Mouse (Mus musculus): Measurements from ENCODE around the gene Padi4.

Padi4 gene

GRCm38 (mm10) chr4:140774025-140774800, at the start of gene Padi4:
Padi4 (minus strand) TSS chr4:140774236.
- no peak for DNase-seq (ENCODE audit: low read depth, low spot score)

DNA sequence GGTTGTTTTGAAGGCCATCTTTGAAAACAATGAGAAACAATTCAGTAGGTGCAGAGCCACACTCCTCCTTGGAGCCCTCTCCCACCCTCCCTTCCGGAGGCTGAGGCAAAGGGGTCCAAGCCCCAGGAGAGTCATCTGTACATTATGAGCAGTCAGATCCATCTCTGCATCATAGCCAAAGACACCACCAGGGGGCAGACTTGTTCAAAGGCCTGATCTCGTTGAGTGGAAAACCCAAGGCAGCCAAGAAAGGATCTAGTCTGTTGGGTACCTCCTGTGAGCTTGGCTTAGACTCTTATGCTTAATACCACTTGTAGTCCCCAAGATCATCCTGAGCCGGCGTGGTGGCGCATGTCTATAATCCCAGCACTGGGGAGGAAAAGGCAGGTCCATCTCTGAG, 48.0 kb upstream of the Padi4 start:
- DNase-seq (ENCODE audit: low read depth, low spot score): peak; percentile 40

DNA sequence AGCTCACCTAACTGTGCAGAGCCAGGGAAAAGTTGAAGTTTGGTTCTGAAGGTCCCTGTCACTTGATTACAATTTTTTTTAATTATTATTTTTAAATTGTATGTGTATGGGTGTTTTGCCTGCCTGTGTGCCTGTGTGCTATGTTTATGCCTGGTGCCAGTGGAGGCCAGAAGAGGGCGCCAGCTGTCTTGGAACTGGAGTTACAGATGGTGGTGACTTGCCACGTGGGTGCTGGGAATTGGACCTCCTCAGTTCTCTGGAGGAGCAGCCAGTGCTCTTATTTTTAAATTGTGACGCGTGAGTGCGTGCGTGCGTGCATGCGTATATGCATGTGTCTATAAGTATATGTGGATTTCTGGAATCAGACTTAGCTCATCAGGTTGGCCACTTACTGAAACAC, 43.4 kb upstream of the Padi4 start:
- DNase-seq (ENCODE audit: low read depth, low spot score): no peak

DNA sequence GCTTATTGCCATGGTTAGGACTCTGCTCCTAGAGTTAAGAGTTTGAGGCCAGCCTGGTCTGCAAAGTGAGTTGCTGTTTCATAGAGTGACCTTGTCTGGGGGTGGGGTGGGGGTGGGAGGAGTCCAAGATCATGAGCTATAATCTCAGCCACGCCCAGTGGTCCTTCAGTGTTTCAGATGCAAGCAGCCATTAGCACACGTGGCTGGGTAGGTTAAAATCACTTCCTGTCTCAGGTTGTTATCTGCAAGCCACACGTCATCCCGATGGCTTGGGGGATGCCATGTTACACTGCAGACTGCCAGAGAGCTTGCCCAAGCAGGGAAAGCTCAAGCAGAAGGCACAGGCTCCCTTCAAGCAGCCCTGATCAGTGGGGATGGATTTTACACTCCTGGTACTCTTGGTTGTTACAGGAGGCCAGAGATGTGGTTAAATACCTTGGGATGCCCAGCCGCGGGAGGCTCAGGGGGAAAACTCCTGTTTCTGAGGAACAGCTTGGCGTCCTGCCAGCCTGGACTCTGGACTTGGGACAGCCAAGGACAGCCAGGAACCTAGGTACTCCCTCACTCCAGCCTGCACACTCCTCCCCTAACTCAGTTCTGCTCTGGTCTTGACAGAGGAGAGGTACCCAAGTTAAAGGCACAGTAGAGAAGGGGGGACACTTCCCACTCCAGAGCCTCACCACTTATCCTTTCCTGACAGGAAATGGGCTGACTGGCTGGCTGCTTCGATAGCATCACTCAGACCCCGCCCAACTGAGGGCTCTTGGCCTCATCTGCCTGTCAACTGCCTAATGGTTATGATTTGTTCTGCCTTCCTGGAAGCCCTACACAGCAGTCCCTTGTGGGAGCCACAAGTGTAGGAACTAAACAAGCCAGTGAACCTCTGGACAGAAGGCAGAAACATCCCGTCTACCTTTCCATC, 42.2 kb upstream of the Padi4 start:
- no peak for DNase-seq (ENCODE audit: low read depth, low spot score)

GRCm38 (mm10) chr4:140815496-140815895, 41.5 kb upstream of the Padi4 start:
- DNase-seq (ENCODE audit: low read depth, low spot score): no peak

DNA sequence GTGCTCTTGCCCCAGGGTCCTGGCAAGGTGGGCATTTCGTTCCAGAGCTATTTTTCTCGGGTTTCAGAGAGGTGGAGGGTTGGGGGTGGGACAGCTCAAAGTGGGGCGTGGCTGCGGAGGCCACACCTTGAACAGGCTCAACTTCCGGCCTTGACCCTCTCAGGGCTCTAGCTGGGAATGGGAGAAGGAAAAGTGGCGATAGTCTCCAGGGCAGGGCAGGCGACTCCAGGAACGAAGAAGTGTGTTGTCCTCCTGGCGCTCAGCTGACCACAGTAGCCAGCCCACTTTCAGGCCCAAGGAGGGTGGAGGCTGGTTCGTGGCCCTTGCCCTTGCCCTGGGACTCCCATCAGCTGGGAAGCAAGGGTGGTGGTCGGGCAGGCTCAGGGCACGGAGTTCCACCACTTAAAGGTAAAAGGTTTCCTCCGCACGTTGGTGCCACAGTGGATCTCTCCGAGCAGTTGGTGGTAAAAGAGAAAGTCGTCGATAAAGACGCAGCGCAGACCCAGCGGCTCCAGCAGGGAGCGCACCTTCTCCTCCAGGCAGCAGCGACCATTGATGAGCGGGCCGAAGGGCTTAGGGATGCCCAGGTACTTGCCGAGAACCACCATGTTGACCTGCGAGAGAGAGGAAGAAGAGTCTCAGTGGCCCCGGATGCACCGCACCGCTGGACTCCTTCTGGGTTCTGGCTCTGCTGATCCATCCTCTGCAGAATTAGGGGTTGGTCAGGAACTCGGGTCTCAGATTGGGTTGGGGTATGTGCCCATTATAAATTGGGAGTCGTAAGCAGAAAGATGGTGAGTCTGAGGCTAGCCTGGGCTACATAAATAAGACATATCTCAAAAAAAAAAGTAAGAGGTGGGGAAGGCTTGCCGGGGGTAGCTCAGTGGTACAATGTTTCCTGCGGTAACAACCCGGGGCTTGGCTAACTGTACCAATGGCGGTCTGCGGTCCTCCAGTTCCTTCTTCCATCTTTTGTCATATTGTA, 40.5 kb upstream of the Padi4 start:
- no peak for DNase-seq (ENCODE audit: low read depth, low spot score)

DNA sequence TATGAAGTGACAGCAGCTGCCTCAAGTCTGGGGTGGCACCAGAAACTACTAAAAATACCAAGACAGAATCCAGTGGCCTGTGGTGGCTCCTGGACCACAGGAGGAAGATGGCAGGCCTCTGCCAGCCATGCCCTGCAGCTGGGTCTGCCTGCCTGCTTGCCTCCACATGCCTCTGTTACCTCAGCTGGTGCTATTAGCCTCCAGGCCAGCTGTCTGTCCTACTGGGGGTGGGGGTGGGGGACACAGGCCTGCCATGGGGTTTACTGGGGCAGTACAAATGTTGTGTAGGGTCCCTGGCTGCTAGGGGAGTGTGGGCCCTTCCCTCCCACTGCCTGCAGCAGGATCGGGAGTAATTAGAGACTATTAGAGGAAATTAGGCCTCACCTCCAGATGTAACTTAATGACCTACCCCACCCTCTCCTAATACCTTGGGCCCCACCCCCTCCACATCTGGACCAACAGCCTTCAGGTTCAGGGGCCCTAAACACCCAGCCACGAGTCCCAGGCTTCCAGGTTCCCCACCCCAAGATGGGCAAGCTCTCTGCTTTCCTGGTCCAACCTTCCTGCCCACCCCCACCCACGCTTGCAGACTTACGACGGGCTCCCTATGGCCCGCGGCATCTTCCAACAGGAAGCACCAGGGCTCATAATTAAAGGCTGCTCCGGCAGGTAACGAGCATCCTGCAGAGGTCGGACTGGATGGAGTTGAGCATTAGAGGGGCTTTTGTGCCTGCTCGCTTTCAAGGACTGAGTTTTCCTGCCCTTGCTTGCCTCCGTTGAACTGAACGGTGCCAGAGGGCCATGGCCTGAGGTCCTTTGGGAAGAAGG, 39.5 kb upstream of the Padi4 start:
- no peak for DNase-seq (ENCODE audit: low read depth, low spot score)

DNA sequence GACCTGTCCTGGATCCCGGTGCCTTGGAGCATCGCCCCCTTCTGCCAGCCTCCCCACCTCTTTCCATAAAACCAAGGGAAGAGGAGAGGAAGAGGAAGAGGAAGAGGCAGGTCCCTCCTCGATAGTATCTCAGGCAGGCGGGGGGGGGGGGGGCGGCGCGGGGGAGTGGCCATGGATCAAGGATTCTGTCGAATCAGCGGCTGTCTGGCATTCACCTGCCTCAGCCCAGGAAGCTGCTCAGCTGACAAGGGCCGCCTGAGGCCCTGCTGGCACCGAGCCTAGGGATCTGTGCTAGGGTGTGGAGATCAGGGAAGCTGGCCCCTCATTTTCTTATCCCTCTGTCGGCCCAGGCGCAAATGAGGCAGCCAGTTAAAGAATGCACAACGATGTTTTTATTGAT, 38.6 kb upstream of the Padi4 start:
- no peak for DNase-seq (ENCODE audit: low read depth, low spot score)

DNA sequence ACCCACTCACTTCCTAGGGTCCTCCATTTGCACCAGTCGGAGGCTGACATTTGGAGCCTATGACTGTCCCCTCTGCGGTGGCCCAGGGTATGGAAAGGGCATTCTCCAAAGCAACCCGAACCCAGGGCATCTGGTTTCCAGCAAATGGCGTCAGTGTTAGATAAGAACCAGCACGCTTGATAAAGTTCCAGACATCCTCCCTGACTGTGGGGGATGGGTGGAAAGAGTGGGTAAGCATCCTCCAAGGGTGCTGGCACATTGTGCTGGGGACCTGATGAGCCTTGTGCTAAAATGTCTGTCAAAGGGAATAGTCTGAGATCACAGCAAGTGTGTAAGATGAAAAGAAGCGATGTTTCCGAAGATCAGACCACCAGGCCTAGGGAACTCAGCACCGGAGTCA, 38.2 kb upstream of the Padi4 start:
- no peak for DNase-seq (ENCODE audit: low read depth, low spot score)

- DNase-seq (ENCODE audit: low read depth, low spot score): no peak
Observed at GRCm38 (mm10) chr4:140810458-140811260, 36.6 kb upstream of the Padi4 start, which contains the start of gene Padi3. Padi3 (minus strand) TSS chr4:140810648.

DNA sequence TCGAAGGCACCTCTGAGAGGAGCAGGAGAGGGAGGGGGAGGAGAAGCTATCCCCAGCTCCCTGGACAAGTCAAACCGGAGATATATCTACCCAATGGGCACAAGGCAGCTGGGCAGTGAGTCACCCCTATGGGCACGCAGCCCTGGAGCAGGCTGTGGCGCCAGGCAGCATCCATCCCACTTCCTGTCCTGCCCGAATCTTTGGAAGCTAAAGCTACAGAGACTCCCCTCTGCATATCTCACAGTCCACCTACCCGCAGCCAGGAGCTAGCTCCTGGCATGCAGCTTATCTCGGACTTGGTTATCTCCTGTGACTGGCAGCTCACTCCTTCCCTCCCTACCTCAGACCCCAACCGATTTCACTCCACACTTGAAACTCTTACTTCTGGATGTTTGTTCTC, 35.1 kb upstream of the Padi4 start:
- no peak for DNase-seq (ENCODE audit: low read depth, low spot score)

GRCm38 (mm10) chr4:140804601-140805000, 30.6 kb upstream of the Padi4 start:
- DNase-seq (ENCODE audit: low read depth, low spot score): peak; percentile 84

- no peak for DNase-seq (ENCODE audit: low read depth, low spot score)
Observed at GRCm38 (mm10) chr4:140801364-140801763, 27.3 kb upstream of the Padi4 start.

DNA sequence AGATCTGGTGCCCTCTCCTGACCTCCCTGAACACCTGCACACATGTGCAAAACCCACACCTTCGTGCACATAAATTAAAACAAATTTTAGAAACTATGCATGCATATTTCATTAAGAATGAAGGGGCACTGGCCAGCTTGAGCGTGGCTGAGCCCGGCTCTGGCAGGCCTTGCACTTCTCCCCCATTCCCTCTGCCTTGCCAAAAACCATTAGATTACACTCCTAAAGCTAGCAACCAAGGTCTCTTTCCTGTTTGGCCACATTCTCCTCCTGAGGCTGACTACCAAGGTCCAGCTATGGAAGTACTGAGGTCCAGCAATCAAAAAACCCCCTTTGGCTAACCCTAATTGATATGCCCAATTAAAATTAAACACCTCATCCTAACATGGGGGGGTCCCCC, 22.8 kb upstream of the Padi4 start:
- DNase-seq (ENCODE audit: low read depth, low spot score): no peak

DNA sequence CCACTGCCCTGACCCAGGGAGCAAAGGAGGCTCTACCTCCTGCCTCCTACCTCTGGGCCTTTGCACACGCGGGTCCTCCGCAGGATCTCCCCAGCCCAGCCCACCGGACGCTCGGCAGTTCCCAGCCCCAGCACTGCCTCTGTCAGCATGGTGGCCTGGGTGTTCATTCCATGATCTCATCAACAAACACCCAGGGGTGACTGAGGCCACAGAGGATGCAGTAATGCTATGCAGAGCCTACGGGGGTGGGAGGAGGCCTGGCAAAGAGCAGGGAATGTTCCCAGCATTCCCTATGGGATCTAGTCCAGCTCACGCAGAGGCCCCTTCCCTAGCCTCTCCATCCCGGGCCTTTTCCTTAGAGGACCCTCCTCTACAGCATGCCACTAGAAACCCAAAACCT, 20.6 kb upstream of the Padi4 start:
- no peak for DNase-seq (ENCODE audit: low read depth, low spot score)

GRCm38 (mm10) chr4:140793795-140794194, 19.8 kb upstream of the Padi4 start:
- no peak for DNase-seq (ENCODE audit: low read depth, low spot score)

GRCm38 (mm10) chr4:140792584-140792983, 18.5 kb upstream of the Padi4 start:
- DNase-seq (ENCODE audit: low read depth, low spot score): no peak

- no peak for DNase-seq (ENCODE audit: low read depth, low spot score)
Observed at GRCm38 (mm10) chr4:140791071-140791470, 17.0 kb upstream of the Padi4 start.

DNA sequence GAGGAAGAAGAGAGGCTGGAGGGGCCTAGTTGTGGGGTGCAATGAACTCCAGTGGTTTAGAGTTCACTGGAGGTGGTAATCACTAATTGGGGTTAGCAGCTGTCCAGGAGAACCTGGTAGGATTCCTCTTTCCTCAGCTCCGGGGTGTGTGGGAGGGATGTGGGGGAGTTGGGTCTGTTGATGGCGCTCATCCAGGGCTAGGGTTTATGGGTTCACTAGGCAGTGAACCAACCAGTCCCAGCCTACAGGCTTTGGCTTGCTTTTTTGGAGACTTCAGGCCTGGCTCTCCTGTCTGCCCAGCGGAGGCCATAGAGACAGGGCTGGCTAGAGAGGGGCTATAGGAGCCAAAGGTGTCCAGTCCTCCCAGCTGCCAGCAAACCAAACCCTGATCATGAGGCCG, 15.9 kb upstream of the Padi4 start:
- no peak for DNase-seq (ENCODE audit: low read depth, low spot score)

GRCm38 (mm10) chr4:140788983-140789382, 14.9 kb upstream of the Padi4 start:
- DNase-seq (ENCODE audit: low read depth, low spot score): peak; percentile 34
